Mouse (Mus musculus) lung, embryonic 14.5 days (tissue): ENCODE data around the gene Fbxl18. TPM values are rescaled to one million over a fixed set of nuclear protein-coding genes. Genes with fewer than 3 reads are reported as not detected.

Experiments used
- ATAC-seq: fragments of 200-750 bp; cut with Nextera tagmentation; 2 replicates; pipeline ENCODE4 v1.8.0; 2017; ENCODE audit warnings: mild to moderate bottlenecking, moderate TSS enrichment, moderate library complexity; ENCODE audit not compliant: insufficient read depth
- DNase-seq: peaks from one replicate; pipeline ENCODE4 v3.0.0-alpha.2; 2015
- H3K27ac ChIP-seq: fragments of 300-500 bp; sonication (generic); 2 replicates; pipeline ENCODE4 v1.5.1; 2014; ENCODE audit warnings: low read depth, mild to moderate bottlenecking, moderate library complexity
- H3K27me3 ChIP-seq: fragments of 300-500 bp; sonication (generic); 2 replicates; pipeline ENCODE4 v1.6.1; 2014; ENCODE audit warnings: low read length, control low read depth; ENCODE audit not compliant: insufficient read depth
- H3K36me3 ChIP-seq: fragments of 300-500 bp; sonication (generic); 2 replicates; pipeline ENCODE4 v1.6.1; 2014; ENCODE audit warnings: control low read depth; ENCODE audit not compliant: insufficient read depth
- H3K4me1 ChIP-seq: fragments of 300-500 bp; sonication (generic); 2 replicates; pipeline ENCODE4 v1.6.1; 2014; ENCODE audit warnings: antibody characterized with exemption, control low read depth; ENCODE audit not compliant: insufficient read depth
- H3K4me2 ChIP-seq: fragments of 300-500 bp; sonication (generic); 2 replicates; pipeline ENCODE4 v1.6.1; 2014; ENCODE audit warnings: mild to moderate bottlenecking
- H3K4me3 ChIP-seq: fragments of 300-500 bp; sonication (generic); 2 replicates; pipeline ENCODE4 v1.5.1; 2014; ENCODE audit warnings: low read depth, low read length
- H3K9ac ChIP-seq: fragments of 300-500 bp; sonication (generic); 2 replicates; pipeline ENCODE4 v1.6.1; 2014
- H3K9me3 ChIP-seq: fragments of 300-500 bp; sonication (generic); 2 replicates; pipeline ENCODE4 v1.6.1; 2016; ENCODE audit warnings: low read depth, low read length, control low read depth
- CTCF ChIP-seq: IDR thresholded peaks from 2 replicates; pipeline ENCODE4 v1.5.1; 2016; ENCODE audit warnings: antibody characterized with exemption, low read depth
- WGBS: fragments of 180-500 bp; shearing (Covaris S2); extraction: QIAGEN DNeasy Blood & Tissue Kit; methylation state at CpG from one replicate; pipeline ENCODE4 v1.1.7; 2014; 5-methylcytosine and 5-hydroxymethylcytosine counted together
- polyA plus RNA-seq: library from polyadenylated mRNA; unstranded; fragments of >200 nt; fragmentation: Nextera tagmentation; extraction: Ambion mirVana; gene quantifications from 2 replicates; pipeline ENCODE4 v1.2.1, GENCODE M21; 2014

The Fbxl18 gene
- polyA plus RNA-seq, 1 experiment from 2014 or later = 11.8 TPM

DNA sequence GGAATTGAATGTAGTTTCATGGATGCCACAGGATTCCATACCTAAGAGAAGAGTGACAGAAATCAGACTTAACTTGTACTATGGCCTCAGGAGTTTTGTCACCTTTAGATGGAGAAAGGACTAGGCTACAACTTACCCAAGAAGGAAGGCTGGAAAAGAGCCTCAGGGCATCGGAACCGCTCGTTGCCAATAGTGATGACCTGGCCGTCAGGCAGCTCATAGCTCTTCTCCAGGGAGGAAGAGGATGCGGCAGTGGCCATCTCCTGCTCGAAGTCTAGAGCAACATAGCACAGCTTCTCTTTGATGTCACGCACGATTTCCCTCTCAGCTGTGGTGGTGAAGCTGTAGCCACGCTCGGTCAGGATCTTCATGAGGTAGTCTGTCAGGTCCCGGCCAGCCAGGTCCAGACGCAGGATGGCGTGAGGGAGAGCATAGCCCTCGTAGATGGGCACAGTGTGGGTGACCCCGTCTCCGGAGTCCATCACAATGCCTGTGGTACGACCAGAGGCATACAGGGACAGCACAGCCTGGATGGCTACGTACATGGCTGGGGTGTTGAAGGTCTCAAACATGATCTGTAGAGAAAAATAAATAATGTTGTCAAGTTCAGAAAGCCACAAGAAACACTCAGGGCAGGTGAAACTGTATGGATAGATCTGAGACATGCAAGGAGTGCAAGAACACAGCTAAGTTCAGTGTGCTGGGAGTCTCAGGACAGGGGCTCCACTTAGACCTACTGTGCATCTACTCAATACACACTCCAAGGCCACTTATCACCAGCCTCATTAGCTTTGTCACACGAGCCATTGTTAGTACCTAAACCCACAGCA is 9.2 kb upstream of the Fbxl18 start:
- peak overlapping the region; percentile 100 for H3K9ac ChIP-seq
- H3K4me3 ChIP-seq = peak overlapping the region; percentile 100
- DNase-seq (peak; percentile 20), ATAC-seq (no peak)
- no peaks in the 10 kb centered on the region for H3K9me3 ChIP-seq
- WGBS = 65% methylated on average over 19 of the region's 19 CpGs
- H3K27me3 ChIP-seq = no peaks in the 10 kb centered on the region
- TF ChIP-seq CTCF = no peak
- peaks cover 28% of the 10 kb centered on the region for H3K4me1 ChIP-seq
- H3K36me3 ChIP-seq = peaks cover 63% of the 10 kb centered on the region
- peak overlapping the region; percentile 100 for H3K27ac ChIP-seq
- peak overlapping the region; percentile 89 for H3K4me2 ChIP-seq

DNA sequence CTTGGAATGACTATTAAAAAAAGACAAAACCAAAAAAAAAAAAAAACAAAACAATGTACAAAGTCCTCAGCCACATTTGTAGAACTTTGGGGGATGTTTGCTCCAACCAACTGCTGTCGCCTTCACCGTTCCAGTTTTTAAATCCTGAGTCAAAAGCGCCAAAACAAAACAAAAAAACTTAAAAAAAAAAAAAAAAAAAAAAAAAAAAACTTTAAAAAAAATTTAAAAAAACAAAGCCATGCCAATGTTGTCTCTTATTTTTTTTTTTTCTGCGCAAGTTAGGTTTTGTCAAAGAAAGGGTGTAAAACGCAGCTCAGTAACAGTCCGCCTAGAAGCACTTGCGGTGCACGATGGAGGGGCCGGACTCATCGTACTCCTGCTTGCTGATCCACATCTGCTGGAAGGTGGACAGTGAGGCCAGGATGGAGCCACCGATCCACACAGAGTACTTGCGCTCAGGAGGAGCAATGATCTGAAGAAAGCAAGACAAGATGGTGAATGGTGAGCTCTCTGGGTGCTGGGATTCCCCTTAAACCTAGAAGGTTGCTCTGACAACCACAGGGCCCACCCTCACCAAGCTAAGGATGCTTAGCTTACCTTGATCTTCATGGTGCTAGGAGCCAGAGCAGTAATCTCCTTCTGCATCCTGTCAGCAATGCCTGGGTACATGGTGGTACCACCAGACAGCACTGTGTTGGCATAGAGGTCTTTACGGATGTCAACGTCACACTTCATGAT is 8.4 kb upstream of the Fbxl18 start:
- Histone ChIP-seq H3K36me3 (peaks cover 70% of the 10 kb centered on the region), H3K4me3 (peak overlapping the region; percentile 100), H3K27me3 (no peaks in the 10 kb centered on the region), H3K9me3 (no peaks in the 10 kb centered on the region), H3K4me1 (peaks cover 20% of the 10 kb centered on the region), H3K9ac (peak overlapping the region; percentile 100), H3K27ac (0 out of 2 replicates have a peak overlapping the region, but pooled peaks have one; percentile 100), H3K4me2 (peak overlapping the region; percentile 89)
- DNase-seq = peak; percentile 38
- 70% methylated on average over 14 of the region's 14 CpGs for WGBS
- ATAC-seq = no peak
- no peak for TF ChIP-seq CTCF

DNA sequence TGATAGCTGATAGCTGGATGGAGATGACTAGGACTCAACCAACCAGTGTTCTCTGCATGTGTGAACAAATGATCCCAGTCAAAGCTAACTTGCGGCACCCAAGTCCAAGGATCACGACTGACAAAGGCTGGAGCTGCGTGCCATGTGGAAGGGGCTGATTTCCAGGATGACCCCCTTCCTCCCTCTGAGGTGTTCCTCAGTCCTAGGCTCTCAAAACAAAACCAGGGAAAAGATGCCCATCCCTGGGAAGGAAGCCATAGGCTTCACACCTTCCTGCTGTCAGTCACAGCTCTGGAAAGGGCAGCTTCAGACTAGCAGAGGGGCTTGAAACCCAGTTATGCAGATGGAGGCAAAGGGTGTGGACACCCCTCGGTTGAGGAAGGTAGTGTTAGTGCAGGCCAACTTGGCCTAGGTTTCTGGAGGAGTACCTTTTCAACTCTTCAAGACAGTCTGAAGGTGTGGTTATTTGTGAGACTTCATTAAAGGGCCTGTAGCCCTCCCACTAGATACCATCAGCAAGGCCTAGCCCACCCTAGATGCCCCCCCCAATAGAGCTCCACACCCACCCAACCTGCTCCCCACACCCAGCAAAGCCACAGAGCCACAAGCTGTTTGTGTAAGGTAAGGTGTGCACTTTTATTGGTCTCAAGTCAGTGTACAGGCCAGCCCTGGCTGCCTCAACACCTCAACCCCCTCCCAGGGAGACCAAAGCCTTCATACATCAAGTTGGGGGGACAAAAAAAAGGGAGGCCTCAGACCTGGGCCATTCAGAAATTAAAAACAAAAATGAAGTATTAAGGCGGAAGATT is 7.5 kb upstream of the Fbxl18 start:
- no peak for TF ChIP-seq CTCF

DNA sequence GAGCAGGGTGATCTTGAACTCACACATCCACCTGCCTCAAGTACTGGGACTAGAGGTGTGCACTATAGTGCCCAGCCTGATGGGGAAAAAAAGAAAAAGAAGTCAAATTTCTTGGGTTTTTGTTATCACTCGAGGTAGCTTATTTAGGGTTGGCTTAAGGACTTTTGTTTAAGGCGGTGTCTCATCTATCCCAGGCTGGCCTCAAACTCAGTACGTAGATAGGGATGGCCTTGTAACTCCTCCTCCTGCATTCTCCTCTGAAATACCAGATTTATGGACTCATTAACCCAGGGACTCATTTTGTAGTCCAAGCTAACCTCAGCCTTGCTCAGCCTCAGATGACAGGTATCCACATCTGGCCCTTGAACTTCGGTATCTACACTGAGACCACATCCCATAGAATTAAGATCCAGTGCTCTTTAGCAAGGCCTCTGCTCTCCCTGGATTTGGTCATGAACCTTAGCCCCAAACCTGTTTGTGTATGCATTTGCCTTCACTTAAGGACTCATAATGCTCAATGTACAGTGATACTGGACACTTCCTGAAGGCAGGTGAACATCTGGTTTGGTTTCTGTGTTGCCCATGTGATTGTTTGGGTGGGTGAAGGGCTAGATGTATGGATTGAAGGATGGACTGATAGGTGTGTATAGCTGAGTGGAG is 6.8 kb upstream of the Fbxl18 start:
- Histone ChIP-seq H3K9me3 (no peaks in the 10 kb centered on the region), H3K4me3 (no peak overlapping the region), H3K4me2 (no peak overlapping the region), H3K27ac (no peak overlapping the region; the same call in 1 of the 2 replicates), H3K27me3 (no peaks in the 10 kb centered on the region), H3K4me1 (peaks cover 4% of the 10 kb centered on the region; the same call in 1 of the 2 replicates), H3K9ac (no peak overlapping the region), H3K36me3 (peaks cover 73% of the 10 kb centered on the region)
- DNase-seq (peak; percentile 60), ATAC-seq (no peak)
- WGBS = 43% methylated on average over 4 of the region's 4 CpGs
- TF ChIP-seq CTCF = no peak

More for the DNA sequence above, 7.5 kb upstream of the Fbxl18 start:
- Histone ChIP-seq H3K4me2 (peak overlapping the region; percentile 39; the same call in 1 of the 2 replicates), H3K27me3 (no peaks in the 10 kb centered on the region), H3K36me3 (peaks cover 73% of the 10 kb centered on the region), H3K27ac (peak overlapping the region; percentile 66; the same call in 1 of the 2 replicates), H3K9me3 (no peaks in the 10 kb centered on the region), H3K4me3 (peak overlapping the region; percentile 100; the same call in 1 of the 2 replicates), H3K9ac (no peak overlapping the region; the same call in 1 of the 2 replicates), H3K4me1 (peaks cover 11% of the 10 kb centered on the region)
- DNase-seq (peak; percentile 42), ATAC-seq (no peak)
- WGBS = 51% methylated on average over 5 of the region's 5 CpGs

DNA sequence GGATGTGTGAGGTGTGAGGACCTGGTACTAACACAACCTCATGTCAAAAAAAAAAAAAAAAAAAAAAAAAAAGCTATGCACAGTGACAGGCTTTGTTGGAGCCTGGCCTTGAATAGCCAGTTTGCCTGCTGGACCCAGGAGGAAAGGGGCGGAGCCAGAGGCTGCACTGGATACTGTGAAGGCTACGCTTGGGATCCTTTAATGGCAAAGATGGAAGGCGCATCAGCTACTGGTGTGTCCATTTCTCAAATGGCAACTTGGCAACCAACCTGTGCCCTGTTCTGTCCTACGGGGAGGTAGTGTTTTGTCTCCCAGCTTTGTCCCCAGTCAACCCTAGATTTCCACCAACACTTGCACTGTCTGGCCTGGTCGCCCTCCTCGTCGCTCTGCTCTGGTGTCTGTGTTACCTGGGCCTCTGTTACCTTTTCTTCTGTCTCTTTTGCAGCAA is 6.2 kb upstream of the Fbxl18 start:
- no peaks in the 10 kb centered on the region for H3K9me3 ChIP-seq
- ATAC-seq (peak; percentile 3; the same call in 1 of the 2 replicates), DNase-seq (peak; percentile 84)
- H3K4me1 ChIP-seq = 0 out of 2 replicates have a peak, but pooled peaks cover 3% of the 10 kb centered on the region
- whole genome bisulfite sequencing = 71% methylated on average over 7 of the region's 7 CpGs
- no peak overlapping the region for H3K9ac ChIP-seq
- H3K27me3 ChIP-seq = no peaks in the 10 kb centered on the region
- peaks cover 73% of the 10 kb centered on the region for H3K36me3 ChIP-seq
- H3K27ac ChIP-seq = no peak overlapping the region
- H3K4me2 ChIP-seq = no peak overlapping the region
- no peak overlapping the region for H3K4me3 ChIP-seq
- no peak for TF ChIP-seq CTCF

DNA sequence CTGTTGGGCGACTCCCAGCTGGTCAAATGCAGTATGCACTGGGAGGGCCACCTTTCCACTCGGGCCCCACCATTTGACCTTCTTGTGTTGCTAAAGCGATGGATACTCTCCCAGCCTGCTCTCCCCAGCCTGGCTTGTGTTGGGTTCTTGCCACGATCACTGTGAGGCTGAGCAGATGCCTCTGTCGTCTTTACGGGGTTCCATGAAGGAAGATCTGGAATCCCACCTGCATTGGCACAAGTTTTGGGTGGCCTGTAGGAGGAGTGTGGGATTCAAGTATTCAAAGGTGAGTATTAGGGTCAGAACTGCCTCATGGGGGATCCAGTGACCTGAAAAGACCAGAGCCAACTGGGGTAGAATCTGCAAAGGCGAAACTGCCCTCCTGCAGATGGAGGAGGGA is 5.4 kb upstream of the Fbxl18 start:
- no peak overlapping the region for H3K27ac ChIP-seq
- WGBS = 82% methylated on average over 7 of the region's 7 CpGs
- ATAC-seq (no peak), DNase-seq (no peak)
- H3K9ac ChIP-seq = no peak overlapping the region
- H3K27me3 ChIP-seq = no peaks in the 10 kb centered on the region
- H3K4me1 ChIP-seq = 0 out of 2 replicates have a peak, but pooled peaks cover 3% of the 10 kb centered on the region
- no peaks in the 10 kb centered on the region for H3K9me3 ChIP-seq
- no peak overlapping the region for H3K4me3 ChIP-seq
- peak; percentile 7; the same call in 1 of the 2 replicates for TF ChIP-seq CTCF
- peaks cover 73% of the 10 kb centered on the region for H3K36me3 ChIP-seq
- H3K4me2 ChIP-seq = no peak overlapping the region
